Mouse (Mus musculus) intestine, embryonic 15.5 days (tissue): ENCODE data around the gene Psma2. TPM values are rescaled to one million over a fixed set of nuclear protein-coding genes. Genes with fewer than 3 reads are reported as not detected.

Experiments used
- ATAC-seq: fragments of 200-750 bp; cut with Nextera tagmentation; 2 replicates; pipeline ENCODE4 v1.8.0; 2017; ENCODE audit warnings: moderate TSS enrichment, moderate library complexity
- H3K27ac ChIP-seq: fragments of 300-500 bp; sonication (generic); 2 replicates; pipeline ENCODE4 v1.5.1; 2015; ENCODE audit warnings: mild to moderate bottlenecking, inconsistent platforms
- H3K27me3 ChIP-seq: fragments of 300-500 bp; sonication (generic); replicated peaks from 2 replicates; pipeline ENCODE4 v1.6.1; 2015; ENCODE audit warnings: inconsistent platforms
- H3K36me3 ChIP-seq: fragments of 300-500 bp; sonication (generic); 2 replicates; pipeline ENCODE4 v1.6.1; 2015; ENCODE audit warnings: inconsistent platforms
- H3K4me1 ChIP-seq: fragments of 300-500 bp; sonication (generic); replicated peaks from 2 replicates; pipeline ENCODE4 v1.6.1; 2015; ENCODE audit warnings: inconsistent platforms
- H3K4me2 ChIP-seq: fragments of 300-500 bp; sonication (generic); replicated peaks from 2 replicates; pipeline ENCODE4 v1.6.1; 2015; ENCODE audit warnings: mild to moderate bottlenecking, inconsistent platforms
- H3K4me3 ChIP-seq: fragments of 300-500 bp; sonication (generic); replicated peaks from 2 replicates; pipeline ENCODE4 v1.5.1; 2015; ENCODE audit warnings: inconsistent platforms
- H3K9ac ChIP-seq: fragments of 300-500 bp; sonication (generic); 2 replicates; pipeline ENCODE4 v1.6.1; 2015; ENCODE audit warnings: inconsistent platforms
- H3K9me3 ChIP-seq: fragments of 300-500 bp; sonication (generic); 2 replicates; pipeline ENCODE4 v1.6.1; 2016; ENCODE audit warnings: inconsistent platforms
- WGBS: fragments of 180-500 bp; shearing (Covaris S2); methylation state at CpG from one replicate; pipeline ENCODE4 v1.1.7; 2015; 5-methylcytosine and 5-hydroxymethylcytosine counted together
- polyA plus RNA-seq: library from polyadenylated mRNA; unstranded; fragments of >200 nt; fragmentation: Nextera tagmentation; extraction: Ambion mirVana; gene quantifications from 2 replicates; pipeline ENCODE4 v1.2.1, GENCODE M21; 2015

Psma2 gene
- 196 and 205 TPM in 2 replicates for polyA plus RNA-seq

GRCm38 (mm10) chr13:14612926-14613529, at the start of gene Psma2, which contains the start of gene Mrpl32:
Psma2 (plus strand) TSS chr13:14613240.
Mrpl32 (minus strand) TSS chr13:14613165.
- Histone ChIP-seq H3K9ac (peak within 1 kb of the TSS; percentile 84), H3K27me3 (no peaks in the 10 kb centered on the region), H3K4me3 (peak within 1 kb of the TSS; percentile 77), H3K9me3 (no peaks in the 10 kb centered on the region), H3K36me3 (0 out of 2 replicates have a peak, but pooled peaks cover 8% of the 10 kb centered on the region), H3K27ac (peak within 1 kb of the TSS; percentile 66; the same call in 1 of the 2 replicates), H3K4me2 (peak within 1 kb of the TSS; percentile 52), H3K4me1 (peaks cover 5% of the 10 kb centered on the region; the same call in 1 of the 2 replicates)
- WGBS: under 1% methylated on average over 42 of the region's 42 CpGs
- ATAC-seq: peak; percentile 99

DNA sequence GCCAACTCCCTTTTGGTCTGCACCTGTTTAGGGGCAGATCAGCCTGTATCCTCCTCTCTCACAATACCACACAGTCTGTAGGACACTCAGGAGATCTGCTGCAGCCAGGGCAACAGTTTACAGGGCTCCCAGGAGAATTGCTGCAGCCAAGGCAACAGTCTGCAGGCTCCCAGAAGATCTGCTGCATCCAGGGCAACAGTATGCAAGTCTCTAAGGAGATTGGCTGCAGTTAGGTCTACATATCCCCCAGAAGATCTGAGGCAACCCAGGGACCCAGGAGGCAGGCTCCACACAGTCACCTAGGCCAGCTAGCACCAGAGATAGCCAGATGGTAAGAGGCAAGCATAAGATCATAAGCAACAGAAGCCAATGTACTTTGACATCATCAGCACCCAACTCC, 38.9 kb upstream of the Psma2 start:
- no peaks in the 10 kb centered on the region for H3K9me3 ChIP-seq
- no peak overlapping the region for H3K4me2 ChIP-seq
- H3K36me3 ChIP-seq: no peaks in the 10 kb centered on the region
- H3K4me1 ChIP-seq: no peaks in the 10 kb centered on the region
- no peak overlapping the region for H3K27ac ChIP-seq
- no peak overlapping the region for H3K9ac ChIP-seq
- ATAC-seq: no peak
- no peak overlapping the region for H3K4me3 ChIP-seq
- H3K27me3 ChIP-seq: no peaks in the 10 kb centered on the region

DNA sequence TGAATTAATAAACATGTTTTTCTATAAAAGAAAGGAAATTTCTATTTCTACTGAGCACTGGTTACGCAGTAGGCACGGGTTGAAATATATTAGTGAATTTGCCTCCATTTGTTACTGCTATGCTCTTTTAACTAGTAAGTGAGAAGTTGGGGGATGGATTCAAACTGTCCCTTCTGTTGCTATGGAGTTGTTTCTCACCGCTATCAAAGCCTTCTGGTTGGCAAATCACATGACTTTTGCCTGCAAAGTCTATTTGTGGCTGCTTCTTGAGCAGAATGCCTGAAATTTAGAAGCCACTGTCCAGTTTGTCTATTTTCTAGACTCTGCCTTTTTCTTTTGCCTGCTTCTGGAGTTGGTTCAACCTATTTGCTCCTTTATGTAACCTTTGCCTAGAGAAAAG, 32.6 kb upstream of the Psma2 start:
- H3K4me2 ChIP-seq: no peak overlapping the region
- H3K27ac ChIP-seq: no peak overlapping the region
- H3K36me3 ChIP-seq: no peaks in the 10 kb centered on the region
- no peaks in the 10 kb centered on the region for H3K4me1 ChIP-seq
- H3K9me3 ChIP-seq: no peaks in the 10 kb centered on the region
- H3K9ac ChIP-seq: no peak overlapping the region
- no peak overlapping the region for H3K4me3 ChIP-seq
- WGBS: 79% methylated on average over 3 of the region's 3 CpGs
- no peak for ATAC-seq
- H3K27me3 ChIP-seq: no peaks in the 10 kb centered on the region

GRCm38 (mm10) chr13:14602744-14603143, 10.3 kb upstream of the Psma2 start:
- no peak for ATAC-seq
- H3K36me3 ChIP-seq: no peaks in the 10 kb centered on the region
- no peaks in the 10 kb centered on the region for H3K27me3 ChIP-seq
- no peak overlapping the region for H3K4me3 ChIP-seq
- WGBS: 86% methylated on average over 2 of the region's 2 CpGs
- no peak overlapping the region for H3K9ac ChIP-seq
- no peaks in the 10 kb centered on the region for H3K4me1 ChIP-seq
- H3K4me2 ChIP-seq: no peak overlapping the region
- no peak overlapping the region for H3K27ac ChIP-seq
- no peaks in the 10 kb centered on the region for H3K9me3 ChIP-seq

GRCm38 (mm10) chr13:14607616-14608015, 5.4 kb upstream of the Psma2 start:
- no peaks in the 10 kb centered on the region for H3K4me1 ChIP-seq
- no peak overlapping the region for H3K4me2 ChIP-seq
- H3K4me3 ChIP-seq: no peak overlapping the region
- H3K9me3 ChIP-seq: no peaks in the 10 kb centered on the region
- H3K9ac ChIP-seq: no peak overlapping the region
- H3K27me3 ChIP-seq: no peaks in the 10 kb centered on the region
- ATAC-seq: no peak
- no peak overlapping the region for H3K27ac ChIP-seq
- 0 out of 2 replicates have a peak, but pooled peaks cover 3% of the 10 kb centered on the region for H3K36me3 ChIP-seq

GRCm38 (mm10) chr13:14612463-14612862, 577 bp upstream of the Psma2 start:
- H3K36me3 ChIP-seq: 0 out of 2 replicates have a peak, but pooled peaks cover 8% of the 10 kb centered on the region
- no peaks in the 10 kb centered on the region for H3K9me3 ChIP-seq
- 4% methylated on average over 10 of the region's 10 CpGs for whole genome bisulfite sequencing
- H3K9ac ChIP-seq: peak overlapping the region; percentile 67
- peak overlapping the region; percentile 52 for H3K4me2 ChIP-seq
- peak overlapping the region; percentile 77 for H3K4me3 ChIP-seq
- peaks cover 5% of the 10 kb centered on the region; the same call in 1 of the 2 replicates for H3K4me1 ChIP-seq
- H3K27me3 ChIP-seq: no peaks in the 10 kb centered on the region
- ATAC-seq: peak; percentile 66
- 0 out of 2 replicates have a peak overlapping the region, but pooled peaks have one; percentile 66 for H3K27ac ChIP-seq

- Histone ChIP-seq H3K4me2 (peak overlapping the region; percentile 52), H3K27ac (peak overlapping the region; percentile 38; the same call in 1 of the 2 replicates), H3K4me1 (peaks cover 5% of the 10 kb centered on the region; the same call in 1 of the 2 replicates), H3K27me3 (no peaks in the 10 kb centered on the region), H3K9me3 (no peaks in the 10 kb centered on the region), H3K36me3 (0 out of 2 replicates have a peak, but pooled peaks cover 8% of the 10 kb centered on the region), H3K4me3 (peak overlapping the region; percentile 77), H3K9ac (peak overlapping the region; percentile 84)
- under 1% methylated on average over 9 of the region's 9 CpGs for WGBS
- ATAC-seq: no peak
These were observed 513 bp downstream of the Psma2 start for GRCm38 (mm10) chr13:14613553-14613952.

DNA sequence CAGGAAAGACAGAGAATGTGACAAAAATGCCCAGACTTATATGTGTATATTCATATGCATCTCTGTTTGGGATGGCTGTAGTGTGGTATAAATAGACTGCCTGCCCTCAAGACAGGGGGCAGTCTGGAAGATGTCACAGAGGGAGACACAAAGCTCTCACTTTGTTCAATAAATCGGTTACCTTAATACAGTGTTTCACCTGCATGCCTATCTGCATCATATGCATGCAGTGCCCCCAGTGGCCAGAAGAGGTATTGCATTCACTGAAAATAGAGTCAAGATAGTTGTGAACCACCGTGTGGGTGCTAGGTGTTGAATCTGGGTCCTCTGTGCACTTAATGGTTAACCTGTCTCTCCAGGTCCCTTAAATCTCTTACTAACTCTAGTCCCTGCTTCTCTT, 5.7 kb downstream of the Psma2 start:
- peak; percentile 62 for ATAC-seq
- Histone ChIP-seq H3K4me1 (peaks cover 5% of the 10 kb centered on the region; the same call in 1 of the 2 replicates), H3K36me3 (peaks cover 15% of the 10 kb centered on the region), H3K27me3 (no peaks in the 10 kb centered on the region), H3K9ac (no peak overlapping the region), H3K4me3 (no peak overlapping the region), H3K4me2 (no peak overlapping the region), H3K9me3 (no peaks in the 10 kb centered on the region), H3K27ac (no peak overlapping the region)
- WGBS: 39% methylated on average over 2 of the region's 2 CpGs

GRCm38 (mm10) chr13:14629726-14630641, 16.9 kb downstream of the Psma2 start, which contains the start of gene AW209491:
AW209491 (plus strand) TSS chr13:14630154.
- WGBS: 1% methylated on average over 29 of the region's 29 CpGs
- peak within 1 kb of the TSS; percentile 59 for H3K4me3 ChIP-seq
- H3K36me3 ChIP-seq: no peaks in the 10 kb centered on the region
- H3K27ac ChIP-seq: peak within 1 kb of the TSS; percentile 75
- peak within 1 kb of the TSS; percentile 72 for H3K4me2 ChIP-seq
- no peaks in the 10 kb centered on the region for H3K9me3 ChIP-seq
- ATAC-seq: peak; percentile 97
- no peaks in the 10 kb centered on the region for H3K27me3 ChIP-seq
- no peaks in the 10 kb centered on the region for H3K4me1 ChIP-seq
- H3K9ac ChIP-seq: peak within 1 kb of the TSS; percentile 65

DNA sequence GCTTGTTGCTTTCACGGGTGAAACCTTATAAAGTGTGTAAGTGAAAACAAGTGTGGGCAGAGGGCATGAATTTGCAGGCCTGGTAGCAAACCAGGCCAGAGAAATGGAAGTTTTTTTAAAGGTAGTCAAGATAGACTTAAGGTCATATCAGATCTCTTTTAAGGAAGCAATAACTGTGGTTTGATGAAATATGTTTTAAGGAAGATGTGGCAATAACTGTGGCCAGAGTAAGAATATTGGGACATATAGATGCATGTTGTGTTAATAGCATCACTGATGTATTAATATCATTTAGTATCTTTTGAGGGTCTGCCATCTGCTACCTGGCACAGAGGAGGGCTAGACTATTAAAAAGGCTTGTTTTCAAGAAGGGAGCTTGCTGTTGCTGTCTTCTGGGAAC, 27.0 kb downstream of the Psma2 start:
- Histone ChIP-seq H3K4me1 (no peaks in the 10 kb centered on the region), H3K9ac (no peak overlapping the region), H3K4me2 (no peak overlapping the region), H3K27ac (no peak overlapping the region), H3K36me3 (peaks cover 3% of the 10 kb centered on the region; the same call in 1 of the 2 replicates), H3K9me3 (no peaks in the 10 kb centered on the region), H3K27me3 (no peaks in the 10 kb centered on the region), H3K4me3 (no peak overlapping the region)
- ATAC-seq: no peak
- WGBS: 54% methylated on average over 1 of the region's 1 CpGs

GRCm38 (mm10) chr13:14649301-14649700, 36.3 kb downstream of the Psma2 start:
- Histone ChIP-seq H3K4me2 (no peak overlapping the region), H3K27me3 (no peaks in the 10 kb centered on the region), H3K4me3 (no peak overlapping the region), H3K9me3 (no peaks in the 10 kb centered on the region), H3K9ac (no peak overlapping the region), H3K36me3 (no peaks in the 10 kb centered on the region), H3K4me1 (no peaks in the 10 kb centered on the region), H3K27ac (no peak overlapping the region)
- 26% methylated on average over 1 of the region's 1 CpGs for WGBS
- no peak for ATAC-seq

DNA sequence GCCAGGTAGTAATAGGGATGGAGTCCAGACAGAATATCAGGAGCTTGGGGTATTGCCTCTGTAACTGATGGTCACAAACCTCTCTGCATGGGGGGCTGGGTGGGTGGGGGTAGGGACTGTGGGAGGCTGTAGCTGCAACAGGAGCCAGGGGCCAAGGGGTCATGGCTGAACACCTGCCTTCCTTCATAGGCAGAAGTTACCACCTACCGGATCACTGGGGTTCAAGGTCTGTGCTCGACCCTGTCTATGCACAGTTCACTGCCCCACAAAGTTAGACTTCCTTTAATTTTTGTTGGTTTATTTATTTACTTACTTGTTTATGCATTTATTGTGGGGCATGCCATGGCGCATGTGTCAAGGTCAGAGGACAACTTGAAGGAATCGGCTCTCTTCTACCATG, 54.1 kb downstream of the Psma2 start:
- H3K27ac ChIP-seq: no peak overlapping the region
- no peaks in the 10 kb centered on the region for H3K36me3 ChIP-seq
- no peak overlapping the region for H3K4me2 ChIP-seq
- no peaks in the 10 kb centered on the region for H3K27me3 ChIP-seq
- no peak for ATAC-seq
- H3K9me3 ChIP-seq: no peaks in the 10 kb centered on the region
- H3K4me1 ChIP-seq: no peaks in the 10 kb centered on the region
- 70% methylated on average over 4 of the region's 4 CpGs for WGBS
- H3K4me3 ChIP-seq: no peak overlapping the region
- no peak overlapping the region for H3K9ac ChIP-seq
